Mouse (Mus musculus): ENCODE measurements at regions not wholly inside any gene's neighbourhood (a gene's known extent, or its start where the extent isn't known, plus 50 kb on each side); places are given as distances from the start of the nearest gene placed in this dataset.

DNA sequence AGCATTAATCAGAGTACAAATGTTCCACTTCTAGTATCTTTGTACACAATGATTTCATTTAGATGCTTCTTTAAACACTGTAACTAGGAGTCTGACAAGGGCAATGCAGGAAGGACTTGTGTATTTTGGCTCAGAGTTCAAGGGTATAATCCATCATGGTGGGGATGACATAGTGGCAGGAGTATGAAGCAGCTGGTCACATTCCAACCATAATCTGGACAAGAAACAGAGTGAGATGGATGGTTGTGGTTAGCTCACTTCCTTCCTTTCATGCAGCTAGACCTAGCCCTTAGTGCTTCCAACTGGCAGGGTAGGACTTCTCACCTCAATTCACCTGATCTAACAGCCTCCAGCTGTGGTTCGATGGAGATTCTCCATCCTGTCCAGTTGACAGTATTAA lies 1645.2 kb upstream of the Cntnap5a start:
- no peak for TF ChIP-seq CTCF (IDR thresholded peaks at IDR 0.05; ENCODE audit: low read depth)
- TF ChIP-seq EP300 (IDR thresholded peaks at IDR 0.05; ENCODE audit: low read depth), result no peak
